Mouse (Mus musculus) liver, adult 2 months (tissue): ENCODE results near the gene Gm21983. TPM values are rescaled to one million over a fixed set of nuclear protein-coding genes. Genes with fewer than 3 reads are reported as not detected.

Experiments used
- DNase-seq: peaks from one replicate; pipeline ENCODE4 v3.0.0-alpha.2; 2011; ENCODE audit warnings: low read depth, low spot score; ENCODE audit errors: extremely low read depth
- H3K27ac ChIP-seq: fragments of 200-500 bp; replicated peaks from 2 replicates; pipeline ENCODE4 v1.5.1; 2012; ENCODE audit warnings: low read depth, mild to moderate bottlenecking, control low read depth, inconsistent platforms, low read length; ENCODE audit not compliant: insufficient read depth
- H3K27me3 ChIP-seq: fragments of 200-500 bp; 2 replicates; pipeline ENCODE4 v1.6.1; 2012; ENCODE audit warnings: mild to moderate bottlenecking, moderate library complexity, low read length, inconsistent platforms; ENCODE audit not compliant: control insufficient read depth, insufficient read depth
- H3K36me3 ChIP-seq: fragments of 200-500 bp; 2 replicates; pipeline ENCODE4 v1.6.1; 2012; ENCODE audit warnings: low read length, inconsistent platforms; ENCODE audit not compliant: control insufficient read depth, insufficient read depth
- H3K4me1 ChIP-seq: fragments of 200-500 bp; 2 replicates; pipeline ENCODE4 v1.6.1; 2011; ENCODE audit warnings: low read length; ENCODE audit not compliant: control insufficient read depth, insufficient read depth
- H3K4me3 ChIP-seq: fragments of 200-500 bp; 2 replicates; pipeline ENCODE4 v1.5.1; 2011; ENCODE audit warnings: low read depth, mild to moderate bottlenecking, control low read depth, low read length, moderate library complexity; ENCODE audit not compliant: insufficient read depth
- H3K79me2 ChIP-seq: fragments of 200-500 bp; 2 replicates; pipeline ENCODE4 v1.6.1; 2012; ENCODE audit warnings: inconsistent platforms, mild to moderate bottlenecking, low read length, moderate library complexity; ENCODE audit not compliant: control insufficient read depth, insufficient read depth
- H3K9ac ChIP-seq: fragments of 200-500 bp; 2 replicates; pipeline ENCODE4 v1.6.1; 2012; ENCODE audit warnings: low read depth, mild to moderate bottlenecking, control low read depth, inconsistent platforms, low read length
- CTCF ChIP-seq: fragments of 200-500 bp; IDR thresholded peaks from 2 replicates; pipeline ENCODE4 v1.5.1; 2011; ENCODE audit warnings: low read depth, low read length, control low read depth
- POLR2A ChIP-seq: fragments of 200-500 bp; IDR thresholded peaks from 2 replicates; pipeline ENCODE4 v1.6.1; 2011; ENCODE audit warnings: low read length, control low read depth; ENCODE audit not compliant: insufficient read depth; ENCODE audit errors: extremely low read depth
- WGBS: fragments of 180-500 bp; shearing (Covaris S2); methylation state at CpG from one replicate; pipeline ENCODE4 v1.1.7; 2018; 5-methylcytosine and 5-hydroxymethylcytosine counted together
- polyA plus RNA-seq: library from polyadenylated mRNA; depleted of rRNA; stranded (reverse); fragments of >200 nt; gene quantifications from 2 replicates; pipeline ENCODE4 v1.2.3, GENCODE M21; 2012; rRNA removed
- total RNA-seq: library from RNA; depleted of rRNA; stranded (reverse); fragments of >200 nt; gene quantifications from 2 replicates; pipeline ENCODE4 v1.2.3, GENCODE M21; 2014; rRNA removed

Gene Gm21983
- total RNA-seq (0.09 and 0.20 TPM in 2 replicates), polyA plus RNA-seq (0.39 TPM in 1 of 2 replicates, not detected in the other)

DNA sequence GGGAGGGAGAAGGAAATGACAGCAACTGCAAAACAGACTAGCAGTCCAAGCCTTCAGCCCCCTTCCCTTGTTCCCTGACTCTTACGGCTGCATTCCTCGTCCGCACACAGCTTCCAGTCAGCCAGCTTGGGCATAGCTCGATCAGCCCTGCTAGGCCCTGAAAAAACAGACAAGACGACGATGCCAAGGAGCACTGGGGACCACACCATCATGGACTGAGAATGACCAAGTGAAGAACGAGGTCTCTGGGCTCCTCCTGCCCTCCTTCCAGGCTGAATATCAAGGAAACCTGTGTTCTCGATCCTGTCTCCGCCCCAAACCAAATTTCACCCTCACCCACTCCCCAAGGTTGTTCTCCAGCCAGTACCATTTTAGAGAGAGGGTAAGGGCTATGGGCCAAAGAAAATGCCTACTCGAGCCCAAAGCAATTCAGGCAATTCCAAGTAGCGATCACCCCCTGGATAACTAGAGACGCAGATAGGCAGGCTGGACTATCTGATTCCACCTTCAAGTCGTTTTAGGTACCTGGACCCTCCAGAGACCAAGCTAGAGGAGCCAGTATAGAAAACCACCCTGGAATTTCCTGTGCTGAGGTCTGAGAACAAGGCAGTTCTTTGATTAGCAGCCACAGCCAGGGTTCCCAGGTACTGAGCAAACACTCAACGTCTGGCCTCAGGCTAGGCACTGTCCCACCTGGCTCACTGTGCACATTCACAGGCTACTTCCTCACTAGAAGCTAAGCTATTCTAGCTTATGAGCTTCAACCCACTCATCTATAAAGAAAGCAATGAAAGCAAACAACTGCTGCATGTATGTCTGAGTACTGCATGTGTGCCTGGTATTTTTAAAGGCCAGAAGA, at the start of gene Gm21983, which contains the start of gene Mia:
Gene Gm21983 (minus strand): TSS at position 250 of the 859 bp plus-strand sequence.
Gene Mia (minus strand): TSS at position 321 of the 859 bp plus-strand sequence.
- Histone ChIP-seq H3K27me3 (no peaks in the 10 kb centered on the region), H3K27ac (peak within 1 kb of the TSS; percentile 60), H3K9ac (no peak within 1 kb of the TSS), H3K79me2 (no peaks in the 10 kb centered on the region), H3K4me1 (peaks cover 19% of the 10 kb centered on the region), H3K4me3 (no peak within 1 kb of the TSS), H3K36me3 (no peaks in the 10 kb centered on the region)
- WGBS: 76% methylated on average over 14 of the region's 14 CpGs
- no peak for DNase-seq
- TF ChIP-seq POLR2A: no peak
- TF ChIP-seq CTCF: no peak

DNA sequence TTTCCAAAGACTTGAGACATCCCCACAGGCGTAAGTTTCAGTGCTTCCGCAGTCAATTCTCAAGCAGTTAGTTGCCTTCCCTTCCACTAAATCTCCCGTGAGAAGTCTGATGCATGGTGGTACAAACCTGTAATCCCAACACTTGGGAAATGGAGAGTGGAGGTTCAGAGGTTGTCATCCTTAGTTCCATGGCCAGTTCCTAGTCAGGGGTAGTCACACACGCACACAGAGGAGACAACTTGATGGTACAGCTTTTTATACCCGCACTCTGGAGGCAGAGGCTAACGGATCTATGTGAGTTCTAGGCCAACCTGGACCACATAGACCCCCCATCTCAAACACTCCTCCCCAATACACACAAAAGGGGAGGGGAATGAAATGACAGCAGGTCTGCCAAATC, 48.0 kb upstream of the Gm21983 start:
- Histone ChIP-seq H3K79me2 (peaks cover 33% of the 10 kb centered on the region), H3K9ac (peak overlapping the region; percentile 86), H3K4me3 (peak overlapping the region; percentile 73), H3K27ac (peak overlapping the region; percentile 89), H3K27me3 (no peaks in the 10 kb centered on the region), H3K36me3 (no peaks in the 10 kb centered on the region), H3K4me1 (peaks cover 27% of the 10 kb centered on the region)
- WGBS: 11% methylated on average over 6 of the region's 6 CpGs
- DNase-seq: no peak
- TF ChIP-seq POLR2A: no peak
- no peak for TF ChIP-seq CTCF

DNA sequence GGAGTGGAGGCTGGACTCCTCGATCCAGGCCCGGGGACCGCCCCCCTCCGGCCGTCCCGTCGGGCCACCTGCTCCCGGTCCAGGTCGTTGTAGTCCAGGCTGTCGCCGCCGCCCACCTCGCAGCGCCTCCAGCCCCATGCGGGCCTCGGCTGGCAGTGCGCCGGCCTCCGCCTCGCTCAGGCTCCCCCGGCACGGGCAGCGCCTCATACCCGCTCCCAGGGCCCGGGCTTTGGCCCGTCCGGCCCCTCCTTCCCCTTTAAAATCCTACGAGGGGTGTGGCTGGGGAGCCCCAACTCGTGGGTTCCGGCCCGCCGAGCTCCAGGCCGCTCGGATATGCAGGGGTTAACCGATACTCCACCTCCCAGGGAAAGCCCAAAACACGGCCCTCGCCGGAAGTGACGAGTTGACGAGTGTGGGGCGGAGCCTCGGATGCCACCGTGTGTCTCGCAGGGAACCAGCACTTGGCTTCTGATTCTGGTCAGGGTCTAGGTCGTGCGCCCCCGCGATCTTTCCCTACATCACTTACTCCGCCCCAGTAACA, 47.5 kb upstream of the Gm21983 start, which contains the start of gene Itpkc:
Gene Itpkc (minus strand): TSS at position 381 of the 541 bp plus-strand sequence.
- peak; percentile 90 for DNase-seq
- Histone ChIP-seq H3K79me2 (peaks cover 34% of the 10 kb centered on the region), H3K4me1 (peaks cover 27% of the 10 kb centered on the region), H3K27me3 (no peaks in the 10 kb centered on the region), H3K4me3 (peak within 1 kb of the TSS; percentile 73), H3K27ac (peak within 1 kb of the TSS; percentile 89), H3K9ac (peak within 1 kb of the TSS; percentile 86), H3K36me3 (no peaks in the 10 kb centered on the region)
- 1% methylated on average over 48 of the region's 49 CpGs for WGBS
- TF ChIP-seq POLR2A (peak; percentile 86), CTCF (no peak)

DNA sequence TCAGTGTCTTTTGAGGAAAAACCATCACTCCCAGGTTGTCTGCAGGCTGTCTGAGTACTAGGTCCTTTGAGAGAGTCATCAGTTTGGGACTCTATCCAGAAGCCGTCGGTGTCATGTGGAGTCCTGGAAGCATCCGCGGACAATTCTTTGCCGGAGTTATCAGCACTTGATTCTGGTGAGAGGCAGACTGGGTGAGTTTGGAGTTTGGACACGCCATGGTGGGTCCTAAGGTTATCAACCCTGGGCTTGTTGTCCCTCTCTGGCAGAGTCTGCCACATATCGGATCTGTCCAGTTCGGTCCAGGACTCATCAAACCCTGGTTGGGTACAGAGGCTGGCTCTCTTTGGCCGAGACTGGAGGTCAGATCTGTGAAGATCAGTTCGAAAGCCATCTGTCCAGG, 46.8 kb upstream of the Gm21983 start:
- H3K4me1 ChIP-seq: peaks cover 27% of the 10 kb centered on the region
- WGBS: under 1% methylated on average over 10 of the region's 10 CpGs
- H3K27ac ChIP-seq: peak overlapping the region; percentile 72
- peak overlapping the region; percentile 80 for H3K9ac ChIP-seq
- no peaks in the 10 kb centered on the region for H3K27me3 ChIP-seq
- H3K36me3 ChIP-seq: no peaks in the 10 kb centered on the region
- DNase-seq: peak; percentile 70
- TF ChIP-seq POLR2A (no peak), CTCF (no peak)
- peak overlapping the region; percentile 73 for H3K4me3 ChIP-seq
- H3K79me2 ChIP-seq: peaks cover 36% of the 10 kb centered on the region

DNA sequence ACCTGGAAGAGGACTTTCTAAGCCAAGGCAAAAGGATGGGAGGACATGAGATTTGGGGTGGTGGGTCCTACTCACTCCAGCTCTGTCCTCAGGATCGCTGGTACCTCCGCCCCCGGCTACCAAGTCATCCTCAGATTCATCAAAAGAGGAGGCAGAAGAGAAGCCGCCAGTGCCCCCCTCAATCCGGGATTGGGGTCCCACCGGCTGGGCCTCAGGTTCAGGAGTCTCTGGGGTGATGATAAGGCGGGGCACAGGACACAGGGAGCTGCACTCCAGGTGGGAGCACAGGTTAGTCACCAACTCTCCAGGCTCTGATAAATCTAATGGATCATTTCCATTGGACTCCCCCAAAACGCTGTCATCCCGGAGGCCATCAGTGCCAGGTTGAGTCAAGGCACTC, 46.4 kb upstream of the Gm21983 start:
- Histone ChIP-seq H3K9ac (peak overlapping the region; percentile 80), H3K27me3 (no peaks in the 10 kb centered on the region), H3K36me3 (no peaks in the 10 kb centered on the region), H3K4me3 (peak overlapping the region; percentile 73), H3K79me2 (peaks cover 36% of the 10 kb centered on the region), H3K27ac (peak overlapping the region; percentile 72), H3K4me1 (peaks cover 25% of the 10 kb centered on the region)
- TF ChIP-seq CTCF: no peak
- TF ChIP-seq POLR2A: no peak
- DNase-seq: no peak
- 31% methylated on average over 9 of the region's 9 CpGs for WGBS
